Mouse (Mus musculus) embryo, embryonic 11.5 days (tissue): ENCODE measurements at regions not wholly inside any gene's neighbourhood (a gene's known extent, or its start where the extent isn't known, plus 50 kb on each side); places are given as distances from the start of the nearest gene placed in this dataset.

ENCODE experiments used
- DNase-seq: peaks from one replicate; pipeline ENCODE4 v3.0.0-alpha.2; 2012; ENCODE audit warnings: low read depth, low spot score

- DNase-seq: no peak
Measured at GRCm38 (mm10) chr2:137705724-137706422, 550.5 kb upstream of the Btbd3 start.

DNA sequence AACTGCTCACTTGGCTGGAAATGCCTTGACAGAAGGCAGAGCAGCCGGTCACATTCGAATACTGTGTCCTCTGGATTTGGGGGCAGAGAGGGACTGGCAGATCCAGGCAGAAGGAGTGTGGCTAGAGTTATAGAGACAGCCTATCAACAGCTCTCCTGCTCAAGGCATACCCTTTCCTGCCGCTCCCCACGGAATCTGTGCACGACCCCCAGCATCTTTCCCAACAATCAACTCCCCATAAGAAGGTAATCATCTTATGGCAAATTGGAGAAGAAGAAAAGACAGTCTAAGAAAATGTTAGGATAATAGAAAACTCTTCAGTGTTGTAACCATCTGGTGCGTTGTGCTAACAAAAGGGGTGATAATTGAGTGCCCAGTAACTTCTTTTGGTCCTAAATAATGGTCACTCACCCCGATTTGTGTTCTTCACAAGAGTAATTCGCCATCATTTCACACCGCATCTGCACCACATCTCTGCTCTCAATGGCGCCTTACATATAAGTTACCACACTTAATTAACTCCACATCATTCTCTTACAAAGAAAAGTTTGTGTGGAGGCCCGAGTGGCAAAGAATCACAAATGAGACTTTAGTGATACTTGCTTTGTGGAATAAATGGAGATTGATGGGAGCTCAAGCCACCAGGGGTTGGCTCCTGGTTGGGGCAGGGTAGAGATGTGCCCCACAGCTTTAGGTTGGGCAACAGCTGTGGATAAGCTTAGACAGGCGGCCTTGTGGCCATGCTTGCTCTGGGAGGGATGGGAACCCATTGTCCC is 551.2 kb upstream of the Btbd3 start:
- no peak for DNase-seq

GRCm38 (mm10) chr2:137704565-137704947 is 551.8 kb upstream of the Btbd3 start:
- no peak for DNase-seq

DNA sequence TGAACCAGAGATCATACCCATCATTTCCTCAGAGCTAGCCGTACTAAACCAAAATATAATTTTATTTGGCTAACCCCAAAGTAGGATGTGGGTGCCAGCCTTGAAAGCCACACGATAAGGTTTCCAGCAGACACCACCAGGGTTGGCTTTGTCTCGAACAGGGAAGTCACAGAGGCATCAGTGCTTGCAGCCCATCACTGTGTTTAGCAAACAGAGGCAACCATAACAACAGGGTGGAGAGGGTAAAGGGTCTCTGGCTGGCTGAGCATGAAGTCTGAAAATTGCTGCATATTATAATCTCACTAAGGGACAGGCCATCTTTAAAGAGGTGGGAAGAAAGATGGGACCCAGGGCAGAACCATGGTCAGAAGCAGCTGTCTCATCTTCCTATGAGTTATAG is 552.3 kb upstream of the Btbd3 start:
- DNase-seq: no peak

DNA sequence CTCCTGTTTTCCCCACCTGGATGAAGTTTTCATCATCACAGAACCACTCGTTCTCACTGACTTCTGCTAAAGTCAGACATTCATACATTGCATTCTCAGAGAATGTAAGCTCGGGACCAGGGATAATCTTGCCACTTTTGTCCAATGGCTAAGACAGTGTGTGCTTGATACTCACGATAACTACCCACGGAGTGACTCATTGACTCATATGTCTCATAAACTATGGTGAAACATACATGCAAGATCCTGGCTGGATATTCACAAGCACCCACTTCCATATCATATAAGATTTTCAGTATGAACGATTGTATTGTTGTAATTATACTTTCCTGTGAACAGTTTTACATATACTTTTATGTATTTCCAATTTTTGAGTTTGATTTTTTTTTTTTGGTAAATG is 560.5 kb upstream of the Btbd3 start:
- no peak for DNase-seq

GRCm38 (mm10) chr2:137694020-137694419 is 562.3 kb upstream of the Btbd3 start:
- DNase-seq: no peak

DNA sequence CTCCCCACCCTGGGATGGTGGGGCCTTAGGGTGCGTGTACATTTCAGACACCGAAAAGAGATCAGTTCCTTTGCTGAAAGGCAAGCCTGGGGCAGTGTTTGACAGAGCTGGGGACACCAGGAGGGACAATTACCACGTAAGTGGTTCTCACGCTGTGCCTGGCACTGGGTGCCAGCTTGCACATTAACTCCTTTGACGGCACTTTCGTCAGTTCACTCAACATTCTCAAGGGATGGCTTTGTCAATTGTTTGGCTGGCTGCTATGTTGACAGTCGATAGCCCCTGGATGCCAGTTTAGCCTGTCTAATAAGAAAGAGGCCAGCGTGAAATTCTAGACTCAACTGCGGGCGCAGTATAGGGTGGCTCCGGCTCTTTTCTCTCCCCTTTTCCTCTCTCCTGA is 569.2 kb upstream of the Btbd3 start:
- no peak for DNase-seq

GRCm38 (mm10) chr2:137686735-137687134 is 569.6 kb upstream of the Btbd3 start:
- no peak for DNase-seq

- no peak for DNase-seq
Measured at GRCm38 (mm10) chr2:137681762-137682161, 565.3 kb upstream of the Jag1 start.

- DNase-seq: no peak
Measured at GRCm38 (mm10) chr2:137663171-137663570, 546.7 kb upstream of the Jag1 start.

- no peak for DNase-seq
Measured at GRCm38 (mm10) chr2:137662216-137662615, 545.8 kb upstream of the Jag1 start.

DNA sequence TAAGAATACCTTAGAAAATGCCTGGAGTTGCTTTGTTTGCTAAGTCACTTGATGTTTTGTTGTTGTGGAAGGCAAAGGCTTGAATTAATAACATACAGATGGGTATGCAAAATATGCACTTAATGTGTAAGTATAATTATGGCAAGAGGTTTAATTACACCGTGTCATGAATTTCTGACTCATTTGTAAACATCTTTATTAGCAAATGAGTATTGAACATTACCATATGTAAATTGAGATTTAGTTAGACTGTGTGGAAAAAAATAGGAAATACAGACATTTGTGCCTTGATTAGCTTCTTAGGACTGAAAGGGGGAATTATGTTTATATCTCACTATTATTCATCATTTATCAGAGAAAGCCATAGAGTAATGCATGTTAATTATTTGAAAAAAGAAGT is 544.0 kb upstream of the Jag1 start:
- DNase-seq: no peak

- no peak for DNase-seq
Measured at GRCm38 (mm10) chr2:137654296-137654695, 537.9 kb upstream of the Jag1 start.

- DNase-seq: no peak
Measured at GRCm38 (mm10) chr2:137644160-137644559, 527.7 kb upstream of the Jag1 start.

- DNase-seq: no peak
Measured at GRCm38 (mm10) chr2:137643269-137644055, 527.0 kb upstream of the Jag1 start.

DNA sequence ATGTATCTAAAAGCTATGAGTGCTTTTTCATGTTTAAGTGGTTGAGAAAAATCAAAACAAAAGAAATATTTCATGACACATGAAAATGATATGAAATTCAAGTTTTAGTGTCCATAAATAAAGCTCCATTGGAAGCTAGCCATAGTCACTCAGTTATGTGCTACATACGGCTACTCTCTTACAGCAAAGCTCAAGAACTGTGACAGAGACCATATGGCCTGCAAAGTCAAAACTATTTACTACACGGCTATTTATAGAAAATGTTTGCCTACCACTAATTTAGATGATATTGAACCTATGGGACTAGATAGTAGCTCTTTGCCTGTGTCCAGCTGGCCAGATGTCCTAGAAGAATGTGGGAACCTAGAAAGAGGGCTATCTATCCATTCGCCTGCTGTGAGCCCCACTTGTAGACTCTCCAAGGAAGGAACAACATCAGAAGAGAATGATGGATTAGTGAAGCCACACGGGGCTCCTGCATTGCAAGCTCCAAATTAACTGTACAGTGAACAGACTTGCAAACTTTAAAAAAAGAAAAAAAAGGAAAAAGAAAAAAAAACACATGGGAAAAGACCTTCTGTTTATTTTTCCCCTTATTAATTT is 518.7 kb upstream of the Jag1 start:
- no peak for DNase-seq

GRCm38 (mm10) chr2:137616637-137617036 is 500.2 kb upstream of the Jag1 start:
- DNase-seq: no peak

- DNase-seq: no peak
Measured at GRCm38 (mm10) chr2:137613791-137614190, 497.3 kb upstream of the Jag1 start.

DNA sequence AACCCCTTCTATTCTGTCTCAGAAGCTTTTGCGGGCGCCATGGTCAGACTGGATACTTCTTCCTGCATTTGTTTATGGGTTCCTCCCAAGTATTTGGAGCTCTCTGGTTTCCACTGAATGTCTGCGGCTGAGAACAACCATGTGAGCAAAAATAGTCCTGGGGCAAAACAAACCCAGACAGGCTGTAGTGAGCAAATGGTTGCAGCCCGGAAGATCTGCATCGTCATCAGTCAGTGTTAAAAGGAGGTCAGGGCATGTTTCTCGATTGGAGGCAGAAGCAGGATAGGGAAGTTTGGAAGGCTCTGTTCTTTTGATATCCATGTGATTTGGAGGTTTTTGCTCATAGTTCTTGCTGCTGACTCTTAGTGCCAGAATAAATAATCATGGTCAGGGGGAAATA is 492.1 kb upstream of the Jag1 start:
- DNase-seq: no peak

GRCm38 (mm10) chr2:137598136-137598535 is 481.7 kb upstream of the Jag1 start:
- no peak for DNase-seq

- DNase-seq: no peak
Measured at GRCm38 (mm10) chr2:137594509-137594908, 478.1 kb upstream of the Jag1 start.

DNA sequence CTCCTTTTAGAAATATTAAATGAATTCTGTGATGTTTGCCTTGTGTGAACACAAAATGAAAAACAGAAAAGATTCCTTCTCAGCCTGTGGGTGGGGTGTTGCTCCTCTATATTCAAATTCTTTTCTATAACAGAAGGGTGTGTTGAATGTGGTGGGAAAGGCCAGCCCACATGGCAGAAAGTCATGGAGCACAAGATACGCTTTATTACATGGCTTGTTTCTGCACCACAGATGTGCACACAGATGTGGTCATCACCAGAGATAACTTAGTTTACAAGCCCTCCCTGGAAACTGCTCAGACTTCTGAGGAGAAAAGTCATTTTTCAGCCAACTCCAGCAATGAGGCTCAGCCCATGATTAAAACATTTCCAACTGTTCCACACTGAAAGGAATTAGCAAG is 475.1 kb upstream of the Jag1 start:
- DNase-seq: no peak
